Mouse (Mus musculus): ENCODE data around the gene Tmem44.

DNA sequence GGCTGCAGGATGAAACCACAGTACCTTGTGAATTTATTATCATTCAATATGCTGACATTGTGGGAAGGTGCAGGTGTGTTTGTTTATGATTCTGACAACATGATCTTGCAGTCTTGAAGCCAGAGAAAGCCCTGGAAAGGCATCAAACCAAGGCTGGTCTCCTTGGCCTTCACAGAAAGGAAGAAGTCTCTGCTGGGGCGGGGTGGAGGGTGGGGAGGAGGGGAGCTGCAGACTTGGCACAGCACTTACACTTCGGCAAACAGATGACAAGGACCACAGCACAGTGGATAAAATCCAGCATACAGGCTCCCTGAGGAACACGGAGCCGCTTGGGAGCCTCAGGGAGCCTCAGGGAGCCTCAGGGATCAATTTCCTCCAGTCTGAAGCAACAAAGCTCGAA lies 78.2 kb downstream of the Tmem44 start:
- TF ChIP-seq POLR2A (IDR thresholded peaks at IDR 0.05; ENCODE audit: borderline replicate concordance, low read depth, low read length) (no peak), CTCF (IDR thresholded peaks at IDR 0.05; ENCODE audit: low read depth, low read length) (no peak)
